In genomic region chr15:80810226-80810625, GRCm38 (mm10) we compare ENCODE assay signal across 27 mouse cellular contexts.
A peak's percentile ranks its signal among the peaks of the same experiment; 100 is the strongest.
DNase-seq lines count a peak whose midpoint lies in the region; ATAC-seq lines count a peak whose summit lies in the region.
"Had no signal": no experiment of that assay in that cellular context is flagged by ENCODE, and none has a peak within 500 bp of the region (broad histone marks: within the 10 kb centered on the region; RNA-seq: fewer than 3 reads in every experiment).

No protein-coding gene starts in this region.

- H3K27ac ChIP-seq in heart, embryonic 13.5 days (replicated peaks): no peak overlapping the region
- no peak overlapping the region for H3K27ac ChIP-seq in intestine, embryonic 16.5 days (ENCODE audit: low read length)
- no peak overlapping the region for H3K27ac ChIP-seq in stomach, embryonic 16.5 days (ENCODE audit: low read length)
- H3K27ac ChIP-seq: embryonic facial prominence, embryonic 12.5 days; embryonic facial prominence, embryonic 15.5 days; forebrain, embryonic 12.5 days; hindbrain, embryonic 12.5 days; hindbrain, embryonic 15.5 days had no signal

- no peaks in the 10 kb centered on the region for H3K27me3 ChIP-seq in heart, embryonic 13.5 days (replicated peaks)
- no peaks in the 10 kb centered on the region for H3K27me3 ChIP-seq in intestine, embryonic 16.5 days (replicated peaks; ENCODE audit: control insufficient read depth, insufficient read depth, low read length)
- no peaks in the 10 kb centered on the region for H3K27me3 ChIP-seq in stomach, embryonic 16.5 days (ENCODE audit: control insufficient read depth, insufficient read depth, low read length)
- H3K27me3 ChIP-seq: CH12.LX; embryonic facial prominence, embryonic 12.5 days; embryonic facial prominence, embryonic 15.5 days; forebrain, embryonic 12.5 days; heart, embryonic 12.5 days; hindbrain, embryonic 12.5 days; hindbrain, embryonic 15.5 days; Patski had no signal

- H3K36me3 ChIP-seq in heart, embryonic 13.5 days: 0 out of 2 replicates have a peak, but pooled peaks cover 2% of the 10 kb centered on the region
- no peaks in the 10 kb centered on the region for H3K36me3 ChIP-seq in intestine, embryonic 16.5 days (ENCODE audit: control insufficient read depth, insufficient read depth, low read length)
- H3K36me3 ChIP-seq in stomach, embryonic 16.5 days (ENCODE audit: control insufficient read depth, insufficient read depth, low read length): no peaks in the 10 kb centered on the region
- H3K36me3 ChIP-seq: embryonic facial prominence, embryonic 12.5 days; embryonic facial prominence, embryonic 15.5 days; forebrain, embryonic 12.5 days; hindbrain, embryonic 12.5 days; hindbrain, embryonic 15.5 days had no signal

- no peak for ATAC-seq in heart, embryonic 13.5 days (ENCODE audit: extremely low read depth, insufficient number of reproducible peaks, low FRiP score, low TSS enrichment)
- 0 out of 2 replicates have a peak, but pooled peaks have one; percentile 32 for ATAC-seq in erythroblast, adult 5-6 weeks (replicated peaks; ENCODE audit: low FRiP score, poor library complexity, severe bottlenecking)
- peak; percentile 74 for ATAC-seq in intestine, embryonic 16.5 days
- peak; percentile 58; the same call in 1 of the 2 replicates for ATAC-seq in stomach, embryonic 16.5 days (ENCODE audit: insufficient read depth, low FRiP score)
- ATAC-seq: forebrain, embryonic 16.5 days; Patski had no signal

- H3K9ac ChIP-seq in heart, embryonic 13.5 days: peak overlapping the region; percentile 40; the same call in 1 of the 2 replicates
- no peak overlapping the region for H3K9ac ChIP-seq in intestine, embryonic 16.5 days (ENCODE audit: low read depth, low read length)
- H3K9ac ChIP-seq in stomach, embryonic 16.5 days (ENCODE audit: low read length): no peak overlapping the region
- H3K9ac ChIP-seq: embryonic facial prominence, embryonic 12.5 days; embryonic facial prominence, embryonic 15.5 days; forebrain, embryonic 12.5 days; heart, embryonic 12.5 days; hindbrain, embryonic 12.5 days; hindbrain, embryonic 15.5 days had no signal

- no peaks in the 10 kb centered on the region for H3K9me3 ChIP-seq in heart, embryonic 13.5 days
- no peaks in the 10 kb centered on the region for H3K9me3 ChIP-seq in intestine, embryonic 16.5 days (ENCODE audit: control insufficient read depth, low read length)
- no peaks in the 10 kb centered on the region for H3K9me3 ChIP-seq in stomach, embryonic 16.5 days (replicated peaks; ENCODE audit: control insufficient read depth, low read length)
- H3K9me3 ChIP-seq: embryonic facial prominence, embryonic 12.5 days; embryonic facial prominence, embryonic 15.5 days; forebrain, embryonic 12.5 days; G1E; heart, embryonic 12.5 days; hindbrain, embryonic 12.5 days; hindbrain, embryonic 15.5 days had no signal

- DNase-seq in heart, postnatal 4 days: no peak
- DNase-seq in kidney, postnatal 36 days: no peak
- DNase-seq in layer of hippocampus, adult 11-12 months (ENCODE audit: low spot score): no peak
- DNase-seq: adrenal gland, postnatal 10 days; adrenal gland, postnatal 36 days; B cell, adult 2 months; cerebellum, adult 18-20 months; cerebellum, adult 9-10 months; cerebellum, postnatal 14 days; gastrocnemius, postnatal 25 days; heart, adult 18-20 months; heart, postnatal 14 days had no signal

- H3K4me3 ChIP-seq in heart, embryonic 13.5 days: no peak overlapping the region
- H3K4me3 ChIP-seq in intestine, embryonic 16.5 days (ENCODE audit: low read length): no peak overlapping the region
- H3K4me3 ChIP-seq in stomach, embryonic 16.5 days (replicated peaks; ENCODE audit: low read length): no peak overlapping the region
- H3K4me3 ChIP-seq: embryonic facial prominence, embryonic 12.5 days; embryonic facial prominence, embryonic 15.5 days; erythroblast, embryonic 14.5 days; forebrain, embryonic 12.5 days; heart, embryonic 12.5 days; hindbrain, embryonic 12.5 days; hindbrain, embryonic 15.5 days had no signal

- H3K4me1 ChIP-seq in heart, embryonic 13.5 days: peaks cover 59% of the 10 kb centered on the region
- H3K4me1 ChIP-seq in intestine, embryonic 16.5 days (ENCODE audit: control insufficient read depth, insufficient read depth, low read length): peaks cover 29% of the 10 kb centered on the region
- H3K4me1 ChIP-seq in stomach, embryonic 16.5 days (ENCODE audit: control insufficient read depth, insufficient read depth, low read length): peaks cover 34% of the 10 kb centered on the region
- H3K4me1 ChIP-seq: forebrain, embryonic 12.5 days; hindbrain, embryonic 12.5 days had no signal

- WGBS in heart, embryonic 13.5 days: 87% methylated on average over 3 of the region's 3 CpGs
- 54% methylated on average over 3 of the region's 3 CpGs for WGBS in intestine, embryonic 16.5 days
- WGBS in stomach, embryonic 16.5 days: 58% methylated on average over 3 of the region's 3 CpGs

- H3K4me2 ChIP-seq in heart, embryonic 13.5 days: no peak overlapping the region
- H3K4me2 ChIP-seq in intestine, embryonic 16.5 days (ENCODE audit: low read depth, low read length): no peak overlapping the region
- no peak overlapping the region for H3K4me2 ChIP-seq in stomach, embryonic 16.5 days (ENCODE audit: low read depth, low read length)
- H3K4me2 ChIP-seq: embryonic facial prominence, embryonic 12.5 days; embryonic facial prominence, embryonic 15.5 days; forebrain, embryonic 12.5 days; heart, embryonic 12.5 days; hindbrain, embryonic 12.5 days; hindbrain, embryonic 15.5 days had no signal
